Mouse (Mus musculus): ENCODE results near the gene Pnpla2. TPM values are rescaled to one million over a fixed set of nuclear protein-coding genes. Genes with fewer than 3 reads are reported as not detected.

Pnpla2 gene
- total and polyA plus RNA-seq, 3 experiments = 398 to 669 (median 572) TPM

DNA sequence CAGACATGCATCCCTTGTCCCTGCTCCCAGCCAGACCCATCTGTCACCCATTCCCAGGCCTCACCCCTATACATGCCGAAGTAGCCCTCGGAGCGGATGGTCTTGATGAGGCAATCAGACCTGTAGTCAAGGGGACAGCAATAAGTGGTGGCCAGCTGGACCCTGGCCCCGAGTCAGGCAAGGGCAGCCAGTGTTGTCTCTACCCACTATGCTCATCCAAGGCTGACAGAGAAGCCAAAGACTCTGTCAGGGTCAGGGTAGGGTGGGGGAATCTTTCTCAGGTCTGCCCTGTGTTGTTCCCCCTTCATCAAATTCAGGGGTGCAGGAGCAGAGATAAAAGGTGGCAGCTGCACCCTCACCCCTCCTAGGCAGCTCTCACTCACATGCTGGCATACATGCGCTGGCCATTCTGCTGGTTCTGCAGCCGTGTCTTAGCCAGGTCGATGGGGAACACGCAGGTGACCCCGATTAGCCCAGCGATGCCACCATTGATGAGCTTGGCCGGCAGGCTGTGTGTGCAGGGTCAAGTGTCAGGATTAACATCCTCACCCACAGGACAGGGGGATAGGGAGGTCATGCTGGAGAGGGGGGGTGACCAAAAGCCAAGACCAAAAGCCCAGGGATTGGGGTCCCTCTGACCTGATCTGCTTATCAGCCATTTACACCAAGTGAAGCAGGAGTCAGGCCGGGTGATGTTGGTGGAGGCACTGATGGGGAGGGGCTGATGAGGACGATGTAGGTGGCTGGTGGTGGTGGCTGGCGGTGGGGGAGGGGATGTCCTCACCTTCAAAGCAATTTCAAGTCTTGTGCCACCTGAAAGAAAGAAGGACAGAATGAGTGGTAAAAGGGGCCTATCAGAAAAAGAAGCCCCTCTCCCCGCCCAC is 21.2 kb upstream of the Pnpla2 start:
- peak overlapping the region; percentile 67 for H3K4me3 ChIP-seq
- H3K9ac ChIP-seq (ENCODE audit: low read depth, low read length) = peak overlapping the region; percentile 49
- WGBS = 66% methylated on average over 15 of the region's 15 CpGs
- H3K79me2 ChIP-seq (replicated peaks; ENCODE audit: control insufficient read depth, insufficient read depth, low read length) = no peaks in the 10 kb centered on the region
- H3K27ac ChIP-seq = peak overlapping the region; percentile 96
- intact Hi-C loops (cut with DNase I) = no loop called here
- H3K4me1 ChIP-seq (ENCODE audit: control insufficient read depth, insufficient read depth, low read length) = peaks cover 11% of the 10 kb centered on the region
- TF ChIP-seq EP300 (IDR thresholded peaks at IDR 0.05; ENCODE audit: insufficient read depth, low read depth, low read length) (no peak), POLR2A (IDR thresholded peaks at IDR 0.05; ENCODE audit: insufficient read depth, low read depth, low read length) (no peak), CTCF (IDR thresholded peaks at IDR 0.05) (no peak)
- H3K27me3 ChIP-seq (ENCODE audit: control insufficient read depth, insufficient read depth, low read length) = no peaks in the 10 kb centered on the region
- no peaks in the 10 kb centered on the region for H3K36me3 ChIP-seq (ENCODE audit: control insufficient read depth, insufficient read depth, low read length)
- peak in 1 of 2 experiments; percentile 29 for DNase-seq

DNA sequence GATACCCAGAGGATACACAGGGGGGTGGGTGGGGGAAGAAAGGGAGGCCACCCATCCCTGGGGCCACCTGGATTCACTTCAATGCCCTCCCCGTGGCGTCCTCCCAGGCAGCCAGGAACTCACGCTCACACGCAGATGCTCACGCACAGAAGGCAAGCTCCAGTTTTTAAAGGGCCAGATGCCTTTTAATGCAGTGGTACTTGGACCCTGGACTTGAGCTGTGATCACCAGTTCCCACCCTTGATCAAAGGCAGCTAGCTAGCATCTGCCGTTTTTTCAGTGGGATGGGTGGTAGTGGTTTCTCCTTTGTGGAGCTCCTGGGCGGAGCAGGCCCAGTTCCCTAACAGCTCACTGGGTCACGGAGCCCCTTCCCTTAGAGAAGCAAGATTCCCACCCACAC is 20.5 kb upstream of the Pnpla2 start:
- TF ChIP-seq EP300 (IDR thresholded peaks at IDR 0.05; ENCODE audit: insufficient read depth, low read depth, low read length) = no peak
- TF ChIP-seq CTCF (IDR thresholded peaks at IDR 0.05) = no peak
- TF ChIP-seq POLR2A (IDR thresholded peaks at IDR 0.05; ENCODE audit: insufficient read depth, low read depth, low read length) = 0 out of 2 replicates have a peak, but pooled peaks have one; percentile 27
- H3K36me3 ChIP-seq (ENCODE audit: control insufficient read depth, insufficient read depth, low read length) = no peaks in the 10 kb centered on the region
- H3K4me1 ChIP-seq (ENCODE audit: control insufficient read depth, insufficient read depth, low read length) = peaks cover 11% of the 10 kb centered on the region

DNA sequence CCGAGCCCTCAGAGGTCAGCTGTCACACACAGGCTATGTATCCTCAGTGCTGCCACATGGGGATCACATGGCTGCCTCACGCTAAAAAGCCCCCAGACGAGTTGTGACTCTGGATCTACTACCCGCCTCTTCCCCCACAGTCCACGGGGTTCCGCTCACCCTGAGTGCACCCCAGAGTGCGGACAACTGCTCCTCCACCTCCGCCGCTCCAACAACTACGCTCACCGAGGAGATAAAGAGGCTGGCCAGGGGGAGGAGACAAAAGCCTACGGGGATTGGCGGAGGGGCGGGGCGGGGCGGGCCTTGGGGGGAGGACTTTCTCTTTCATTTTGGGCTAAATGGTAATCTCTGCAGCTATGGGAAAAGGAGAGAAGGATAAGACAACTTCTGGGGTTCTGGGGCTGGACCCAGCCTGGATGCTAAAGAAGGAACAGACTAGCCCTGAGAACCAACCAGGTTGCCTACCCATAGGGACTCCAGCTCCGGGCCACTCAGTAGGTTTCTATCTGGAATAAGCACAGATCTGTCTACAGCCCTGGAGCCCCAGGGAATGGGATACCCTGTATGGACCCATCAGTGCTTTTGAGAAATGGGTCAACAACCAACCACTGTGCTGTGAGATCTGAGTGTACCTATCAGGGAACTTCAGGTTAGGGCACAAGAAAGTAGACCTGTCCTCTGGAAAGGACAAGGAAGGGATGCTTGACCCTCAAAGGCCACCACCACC is 19.7 kb upstream of the Pnpla2 start:
- Histone ChIP-seq H3K27ac (peak overlapping the region; percentile 96), H3K4me3 (peak overlapping the region; percentile 67), H3K36me3 (ENCODE audit: control insufficient read depth, insufficient read depth, low read length) (no peaks in the 10 kb centered on the region), H3K27me3 (ENCODE audit: control insufficient read depth, insufficient read depth, low read length) (no peaks in the 10 kb centered on the region), H3K9ac (ENCODE audit: low read depth, low read length) (peak overlapping the region; percentile 49), H3K79me2 (replicated peaks; ENCODE audit: control insufficient read depth, insufficient read depth, low read length) (no peaks in the 10 kb centered on the region), H3K4me1 (ENCODE audit: control insufficient read depth, insufficient read depth, low read length) (peaks cover 11% of the 10 kb centered on the region)
- peak; percentile 73 to 79 for DNase-seq
- intact Hi-C loops (cut with DNase I) = no loop called here
- 4% methylated on average over 17 of the region's 17 CpGs for WGBS
- TF ChIP-seq CTCF (IDR thresholded peaks at IDR 0.05) (no peak), POLR2A (IDR thresholded peaks at IDR 0.05; ENCODE audit: insufficient read depth, low read depth, low read length) (peak; percentile 91), EP300 (IDR thresholded peaks at IDR 0.05; ENCODE audit: insufficient read depth, low read depth, low read length) (peak; percentile 50; the same call in 1 of the 2 replicates)

More for the DNA sequence above, 20.5 kb upstream of the Pnpla2 start:
- H3K4me3 ChIP-seq = peak overlapping the region; percentile 67
- WGBS = 15% methylated on average over 8 of the region's 8 CpGs
- intact Hi-C loops (cut with DNase I) = no loop called here
- H3K79me2 ChIP-seq (replicated peaks; ENCODE audit: control insufficient read depth, insufficient read depth, low read length) = no peaks in the 10 kb centered on the region
- H3K9ac ChIP-seq (ENCODE audit: low read depth, low read length) = peak overlapping the region; percentile 49
- H3K27me3 ChIP-seq (ENCODE audit: control insufficient read depth, insufficient read depth, low read length) = no peaks in the 10 kb centered on the region
- peak; percentile 56 to 66 for DNase-seq
- H3K27ac ChIP-seq = peak overlapping the region; percentile 96

- H3K9ac ChIP-seq (ENCODE audit: low read depth, low read length) = no peak overlapping the region
- TF ChIP-seq CTCF (IDR thresholded peaks at IDR 0.05) (no peak), POLR2A (IDR thresholded peaks at IDR 0.05; ENCODE audit: insufficient read depth, low read depth, low read length) (no peak), EP300 (IDR thresholded peaks at IDR 0.05; ENCODE audit: insufficient read depth, low read depth, low read length) (no peak)
- H3K27ac ChIP-seq = peak overlapping the region; percentile 96
- intact Hi-C loops (cut with DNase I) = no loop called here
- no peaks in the 10 kb centered on the region for H3K79me2 ChIP-seq (replicated peaks; ENCODE audit: control insufficient read depth, insufficient read depth, low read length)
- 84% methylated on average over 9 of the region's 9 CpGs for WGBS
- no peak overlapping the region; the same call in 1 of the 2 replicates for H3K4me3 ChIP-seq
- peaks cover 12% of the 10 kb centered on the region for H3K4me1 ChIP-seq (ENCODE audit: control insufficient read depth, insufficient read depth, low read length)
- H3K27me3 ChIP-seq (ENCODE audit: control insufficient read depth, insufficient read depth, low read length) = no peaks in the 10 kb centered on the region
- peak in 1 of 2 experiments; percentile 31 for DNase-seq
- H3K36me3 ChIP-seq (ENCODE audit: control insufficient read depth, insufficient read depth, low read length) = no peaks in the 10 kb centered on the region
Measured at GRCm38 (mm10) chr7:141435856-141436522, 19.0 kb upstream of the Pnpla2 start.

- DNase-seq = peak in 1 of 2 experiments; percentile 18
- intact Hi-C loops (cut with DNase I) = no loop called here
- peak overlapping the region; percentile 47; the same call in 1 of the 2 replicates for H3K4me3 ChIP-seq
- WGBS = 59% methylated on average over 2 of the region's 2 CpGs
- H3K27me3 ChIP-seq (ENCODE audit: control insufficient read depth, insufficient read depth, low read length) = no peaks in the 10 kb centered on the region
- H3K9ac ChIP-seq (ENCODE audit: low read depth, low read length) = no peak overlapping the region
- TF ChIP-seq CTCF (IDR thresholded peaks at IDR 0.05) = no peak
- TF ChIP-seq EP300 (IDR thresholded peaks at IDR 0.05; ENCODE audit: insufficient read depth, low read depth, low read length) = no peak
- TF ChIP-seq POLR2A (IDR thresholded peaks at IDR 0.05; ENCODE audit: insufficient read depth, low read depth, low read length) = no peak
- H3K79me2 ChIP-seq (replicated peaks; ENCODE audit: control insufficient read depth, insufficient read depth, low read length) = no peaks in the 10 kb centered on the region
- H3K36me3 ChIP-seq (ENCODE audit: control insufficient read depth, insufficient read depth, low read length) = no peaks in the 10 kb centered on the region
- H3K27ac ChIP-seq = peak overlapping the region; percentile 92
- peaks cover 12% of the 10 kb centered on the region for H3K4me1 ChIP-seq (ENCODE audit: control insufficient read depth, insufficient read depth, low read length)
Measured at GRCm38 (mm10) chr7:141436523-141436892, 18.5 kb upstream of the Pnpla2 start.

All from heart, adult 2 months (tissue).